Mouse (Mus musculus): ENCODE measurements around the gene Rhpn2. TPM values are rescaled to one million over a fixed set of nuclear protein-coding genes. Genes with fewer than 3 reads are reported as not detected.
A peak's percentile ranks its signal among the peaks of the same experiment; 100 is the strongest.

Rhpn2 gene
- total RNA-seq, 1 experiment = 12.7 TPM

- no peaks in the 10 kb centered on the region for H3K9me3 ChIP-seq (ENCODE audit: control insufficient read depth, insufficient read depth, low read depth, low read length)
- no peak for DNase-seq (ENCODE audit: low read depth, low spot score)
- H3K4me1 ChIP-seq (ENCODE audit: control insufficient read depth in 2 of 2, insufficient read depth in 2 of 2, low read length in 2 of 2, poor library complexity in 1 of 2) = peaks cover 1 to 13% of the 10 kb centered on the region in 2 experiments
- TF ChIP-seq MAFK (IDR thresholded peaks at IDR 0.05; ENCODE audit: insufficient read depth, low read depth, low read length) (no peak), ZNF384 (IDR thresholded peaks at IDR 0.05; ENCODE audit: low read depth, low read length) (no peak), HCFC1 (IDR thresholded peaks at IDR 0.05; ENCODE audit: borderline replicate concordance, insufficient read depth, low read length) (no peak), ZC3H11A (IDR thresholded peaks at IDR 0.05; ENCODE audit: borderline replicate concordance, low read depth, low read length) (no peak), CHD2 (IDR thresholded peaks at IDR 0.05; ENCODE audit: low read depth, low read length) (no peak)
- H3K9ac ChIP-seq (ENCODE audit: insufficient read depth, low read depth, low read length, poor library complexity, severe bottlenecking) = peak overlapping the region; percentile 17; the same call in 1 of the 2 replicates
- H3K36me3 ChIP-seq (ENCODE audit: control insufficient read depth, insufficient read depth, low read length, poor library complexity, severe bottlenecking) = peaks cover 21% of the 10 kb centered on the region
- H3K27ac ChIP-seq (ENCODE audit: insufficient read depth, low read depth, low read length, poor library complexity, severe bottlenecking) = no peak overlapping the region
- in situ Hi-C loops (cut with MboI; ENCODE audit: low sequenced_read_pairs in 2 of 2, unreplicated experiment in 2 of 2) = no loop called here
- H3K4me3 ChIP-seq (ENCODE audit: insufficient read depth in 1 of 2, low read depth in 1 of 2, low read length in 2 of 2, poor library complexity in 1 of 2, severe bottlenecking in 1 of 2) = peak overlapping the region in 1 of 2 experiments; percentile 26; a peak in 1 of 4 replicates
Measured at GRCm38 (mm10) chr7:35388694-35389093, 54.7 kb downstream of the Rhpn2 start.

DNA sequence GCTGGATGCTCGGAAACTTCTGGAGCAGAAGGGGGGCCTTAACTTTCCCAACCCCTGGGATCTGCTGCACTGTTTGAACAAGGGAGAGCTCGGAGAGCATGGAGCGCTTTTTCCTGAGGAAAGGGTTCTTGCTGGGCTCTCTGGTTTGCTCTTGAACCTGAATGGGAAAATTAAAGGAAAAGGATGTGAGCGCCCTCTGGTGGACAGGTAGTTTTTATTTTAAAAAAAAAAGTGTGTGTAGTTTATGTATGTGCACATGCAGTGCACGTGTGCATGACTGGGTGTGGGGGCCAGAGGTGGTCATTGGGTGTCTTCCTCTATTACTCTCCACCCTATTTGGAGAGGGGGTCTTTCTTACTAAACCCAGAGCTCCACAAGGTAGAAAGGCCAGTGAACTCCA, 59.0 kb downstream of the Rhpn2 start:
- H3K4me1 ChIP-seq (ENCODE audit: control insufficient read depth in 2 of 2, insufficient read depth in 2 of 2, low read length in 2 of 2, poor library complexity in 1 of 2) = peaks cover 1 to 13% of the 10 kb centered on the region in 2 experiments; a peak in 3 of 4 replicates
- TF ChIP-seq CHD2 (IDR thresholded peaks at IDR 0.05; ENCODE audit: low read depth, low read length) = no peak
- peak; percentile 92 for TF ChIP-seq ZNF384 (IDR thresholded peaks at IDR 0.05; ENCODE audit: low read depth, low read length)
- TF ChIP-seq MAFK (IDR thresholded peaks at IDR 0.05; ENCODE audit: insufficient read depth, low read depth, low read length) = no peak
- TF ChIP-seq ZC3H11A (IDR thresholded peaks at IDR 0.05; ENCODE audit: borderline replicate concordance, low read depth, low read length) = peak; percentile 3; the same call in 1 of the 2 replicates
- no peak overlapping the region for H3K27ac ChIP-seq (ENCODE audit: insufficient read depth, low read depth, low read length, poor library complexity, severe bottlenecking)
- no peak overlapping the region for H3K4me3 ChIP-seq (ENCODE audit: insufficient read depth in 1 of 2, low read depth in 1 of 2, low read length in 2 of 2, poor library complexity in 1 of 2, severe bottlenecking in 1 of 2)
- in situ Hi-C loops (cut with MboI; ENCODE audit: low sequenced_read_pairs in 2 of 2, unreplicated experiment in 2 of 2) = no loop called here
- peaks cover 20% of the 10 kb centered on the region for H3K36me3 ChIP-seq (ENCODE audit: control insufficient read depth, insufficient read depth, low read length, poor library complexity, severe bottlenecking)
- H3K9ac ChIP-seq (ENCODE audit: insufficient read depth, low read depth, low read length, poor library complexity, severe bottlenecking) = no peak overlapping the region
- H3K9me3 ChIP-seq (ENCODE audit: control insufficient read depth, insufficient read depth, low read depth, low read length) = no peaks in the 10 kb centered on the region
- peak; percentile 60 for DNase-seq (ENCODE audit: low read depth, low spot score)

GRCm38 (mm10) chr7:35395734-35396456, 61.9 kb downstream of the Rhpn2 start:
- DNase-seq (ENCODE audit: low read depth, low spot score) = no peak
- peaks cover 18% of the 10 kb centered on the region for H3K36me3 ChIP-seq (ENCODE audit: control insufficient read depth, insufficient read depth, low read length, poor library complexity, severe bottlenecking)
- TF ChIP-seq ZC3H11A (IDR thresholded peaks at IDR 0.05; ENCODE audit: borderline replicate concordance, low read depth, low read length) (no peak), MAFK (IDR thresholded peaks at IDR 0.05; ENCODE audit: insufficient read depth, low read depth, low read length) (no peak), HCFC1 (IDR thresholded peaks at IDR 0.05; ENCODE audit: borderline replicate concordance, insufficient read depth, low read length) (no peak), CHD2 (IDR thresholded peaks at IDR 0.05; ENCODE audit: low read depth, low read length) (no peak), ZNF384 (IDR thresholded peaks at IDR 0.05; ENCODE audit: low read depth, low read length) (no peak)
- peak overlapping the region; percentile 73 for H3K9ac ChIP-seq (ENCODE audit: insufficient read depth, low read depth, low read length, poor library complexity, severe bottlenecking)
- H3K4me1 ChIP-seq (ENCODE audit: control insufficient read depth in 2 of 2, insufficient read depth in 2 of 2, low read length in 2 of 2, poor library complexity in 1 of 2) = peaks cover 0 to 5% of the 10 kb centered on the region in 2 experiments; a peak in 1 of 4 replicates
- H3K27ac ChIP-seq (ENCODE audit: insufficient read depth, low read depth, low read length, poor library complexity, severe bottlenecking) = no peak overlapping the region
- in situ Hi-C loops (cut with MboI; ENCODE audit: low sequenced_read_pairs in 2 of 2, unreplicated experiment in 2 of 2) = no loop called here
- no peaks in the 10 kb centered on the region for H3K9me3 ChIP-seq (ENCODE audit: control insufficient read depth, insufficient read depth, low read depth, low read length)
- H3K4me3 ChIP-seq (ENCODE audit: insufficient read depth in 1 of 2, low read depth in 1 of 2, low read length in 2 of 2, poor library complexity in 1 of 2, severe bottlenecking in 1 of 2) = peak overlapping the region; percentile 77 to 84

- peaks cover 2 to 7% of the 10 kb centered on the region in 2 experiments; a peak in 1 of 4 replicates for H3K4me1 ChIP-seq (ENCODE audit: control insufficient read depth in 2 of 2, insufficient read depth in 2 of 2, low read length in 2 of 2, poor library complexity in 1 of 2)
- no peak within 1 kb of the TSS for H3K27ac ChIP-seq (ENCODE audit: insufficient read depth, low read depth, low read length, poor library complexity, severe bottlenecking)
- H3K4me3 ChIP-seq (ENCODE audit: insufficient read depth in 1 of 2, low read depth in 1 of 2, low read length in 2 of 2, poor library complexity in 1 of 2, severe bottlenecking in 1 of 2) = peak within 1 kb of the TSS; percentile 77 to 84
- DNase-seq (ENCODE audit: low read depth, low spot score) = peak; percentile 99
- TF ChIP-seq HCFC1 (IDR thresholded peaks at IDR 0.05; ENCODE audit: borderline replicate concordance, insufficient read depth, low read length) = no peak; the same call in 1 of the 2 replicates
- no peak for TF ChIP-seq MAFK (IDR thresholded peaks at IDR 0.05; ENCODE audit: insufficient read depth, low read depth, low read length)
- peak; percentile 96 for TF ChIP-seq CHD2 (IDR thresholded peaks at IDR 0.05; ENCODE audit: low read depth, low read length)
- TF ChIP-seq ZNF384 (IDR thresholded peaks at IDR 0.05; ENCODE audit: low read depth, low read length) = no peak
- H3K36me3 ChIP-seq (ENCODE audit: control insufficient read depth, insufficient read depth, low read length, poor library complexity, severe bottlenecking) = peaks cover 18% of the 10 kb centered on the region
- in situ Hi-C loops (cut with MboI; ENCODE audit: low sequenced_read_pairs in 2 of 2, unreplicated experiment in 2 of 2) = no loop called here
- H3K9me3 ChIP-seq (ENCODE audit: control insufficient read depth, insufficient read depth, low read depth, low read length) = no peaks in the 10 kb centered on the region
- H3K9ac ChIP-seq (ENCODE audit: insufficient read depth, low read depth, low read length, poor library complexity, severe bottlenecking) = peak within 1 kb of the TSS; percentile 73
Measured at GRCm38 (mm10) chr7:35396542-35397168, 62.7 kb downstream of the Rhpn2 start, which contains the start of the genes Faap24 and Cep89. Faap24 (minus strand) TSS chr7:35396836. Cep89 (plus strand) TSS chr7:35397035.

All from ES-E14 (cell line).